Mouse (Mus musculus) adipose tissue, adult 10 weeks (tissue): Measurements from ENCODE around the gene Prtn3. TPM values are rescaled to one million over a fixed set of nuclear protein-coding genes. Genes with fewer than 3 reads are reported as not detected.

ENCODE experiments used
- polyA plus RNA-seq: library from polyadenylated mRNA; stranded (reverse); fragments of 350-450 nt; fragmentation: Illumina TruSeq; extraction: RNeasy Lipid Tissue Mini Kit (QIAGEN cat#74804); gene quantifications from one replicate; pipeline ENCODE4 v1.2.3, GENCODE M21; 2014; ENCODE audit warnings: low read depth, low replicate concordance

The Prtn3 gene
- 14.3 TPM for polyA plus RNA-seq

DNA sequence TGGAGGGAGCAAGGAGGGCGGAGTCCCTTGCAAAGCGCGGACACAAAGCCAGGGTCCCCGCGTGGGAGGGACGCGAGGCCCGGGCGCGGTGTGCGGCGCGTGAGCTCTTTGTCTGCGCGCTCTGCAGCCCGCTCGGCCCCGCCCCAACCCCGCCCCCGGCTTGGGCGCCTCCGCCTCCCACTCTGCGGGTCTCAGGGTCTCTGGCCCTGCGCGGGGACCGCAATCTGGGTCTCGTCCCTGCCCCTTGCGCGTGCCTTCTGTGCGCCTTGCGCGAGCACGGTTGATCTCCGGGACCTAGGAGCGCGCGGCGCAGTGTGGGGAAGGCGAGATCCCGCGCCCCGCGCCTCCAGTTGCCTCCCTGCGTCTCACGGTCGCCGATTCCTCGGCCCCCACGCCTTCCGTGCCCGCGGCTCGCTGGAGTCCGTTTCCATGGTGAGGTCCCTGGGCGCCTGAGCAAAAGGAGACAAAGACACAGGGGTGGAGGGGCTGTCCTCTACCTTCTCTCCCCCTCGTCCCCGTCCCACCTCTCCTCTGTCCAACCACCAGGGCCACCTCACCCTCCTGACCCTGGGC is at the start of gene Prtn3, which contains the start of gene Plppr3:
Prtn3 (plus strand) TSS at position 187 of the 573 bp plus-strand sequence.
Plppr3 (minus strand) TSS at position 345 of the 573 bp plus-strand sequence.

DNA sequence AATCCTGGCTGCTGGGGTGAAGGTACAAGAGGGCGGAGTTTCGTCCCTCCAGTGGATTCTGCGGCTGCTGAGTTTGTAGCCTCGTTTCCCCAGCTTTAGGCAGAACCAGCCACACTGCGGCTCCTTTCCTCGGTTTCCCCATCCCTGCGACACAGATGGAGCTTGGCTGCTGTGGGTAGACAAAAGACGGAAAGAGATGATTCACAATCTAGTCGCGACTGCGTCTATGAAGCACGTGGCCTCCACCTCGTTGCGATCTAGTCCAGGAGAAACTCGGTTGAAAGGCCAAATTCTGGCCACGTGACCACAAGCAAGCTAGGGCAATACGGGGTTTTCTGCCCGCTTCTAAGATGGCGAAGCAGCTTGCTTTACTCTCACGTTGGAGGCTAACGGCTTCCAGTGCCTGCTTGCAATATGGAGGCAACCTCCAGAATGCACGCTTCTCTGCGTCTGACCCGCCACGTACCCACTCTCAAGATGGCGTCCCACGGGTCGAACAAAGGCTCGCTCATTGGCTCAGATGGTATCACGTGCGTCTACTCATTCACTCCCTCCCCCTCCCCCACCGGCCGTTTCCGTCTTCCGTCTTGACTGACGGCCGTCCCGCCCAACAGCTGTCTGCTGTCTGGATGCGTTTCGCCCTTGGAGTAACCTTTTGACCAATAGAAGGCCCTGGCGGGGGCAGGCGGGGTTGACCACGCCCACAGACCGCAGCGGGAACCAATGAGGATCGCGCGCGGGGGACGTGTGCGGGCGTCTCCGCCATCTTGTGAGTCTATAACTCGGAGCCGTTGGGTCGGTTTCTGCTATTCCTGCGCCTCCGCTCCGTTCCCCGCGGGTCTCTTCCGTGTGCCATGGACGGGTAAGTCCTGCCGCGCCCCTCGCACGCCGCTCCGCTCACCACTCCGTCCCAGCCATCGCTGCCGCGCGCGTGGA is 20.1 kb upstream of the Prtn3 start, which contains the start of gene Ptbp1:
Ptbp1 (plus strand) TSS at position 568 of the 936 bp plus-strand sequence.

DNA sequence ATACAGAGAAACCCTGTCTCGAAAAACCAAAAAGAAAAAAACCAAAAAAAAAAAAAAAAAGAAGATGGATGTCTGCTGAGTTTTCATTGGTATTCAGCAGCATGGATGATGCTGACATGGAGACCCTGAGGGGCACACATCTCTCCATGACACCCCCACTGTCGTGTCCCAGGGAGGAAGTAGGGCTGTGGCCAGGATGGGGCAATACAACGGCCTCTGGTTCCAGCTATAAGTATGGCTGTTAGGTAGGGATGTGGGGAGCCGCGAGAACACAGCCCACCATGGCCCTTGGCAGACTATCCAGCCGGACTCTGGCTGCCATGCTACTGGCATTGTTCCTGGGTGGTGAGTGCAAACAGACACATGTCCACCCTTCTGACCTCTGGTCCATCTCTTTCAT is 11.8 kb downstream of the Prtn3 start, which contains the start of gene Elane:
Elane (plus strand) TSS at position 194 of the 400 bp plus-strand sequence.

DNA sequence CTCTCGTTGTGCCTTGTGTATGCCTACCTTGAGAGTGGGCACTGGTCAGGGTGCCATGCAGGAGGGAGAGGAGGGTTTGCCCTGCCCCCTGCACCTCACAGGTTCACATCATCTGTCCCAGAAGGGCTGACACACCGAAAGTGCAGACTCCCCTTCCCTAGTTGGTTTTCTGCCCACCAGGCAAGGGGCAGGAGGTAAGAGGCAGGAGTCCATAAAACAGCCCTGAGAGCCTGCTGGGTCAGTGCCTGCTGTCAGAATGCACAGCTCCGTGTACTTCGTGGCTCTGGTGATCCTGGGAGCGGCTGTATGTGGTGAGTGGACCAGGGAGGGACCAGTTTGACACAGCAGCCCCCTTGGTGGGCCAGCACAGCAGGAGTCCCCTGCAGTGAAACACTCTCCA is 16.4 kb downstream of the Prtn3 start, which contains the start of gene Cfd:
Cfd (plus strand) TSS at position 184 of the 400 bp plus-strand sequence.

DNA sequence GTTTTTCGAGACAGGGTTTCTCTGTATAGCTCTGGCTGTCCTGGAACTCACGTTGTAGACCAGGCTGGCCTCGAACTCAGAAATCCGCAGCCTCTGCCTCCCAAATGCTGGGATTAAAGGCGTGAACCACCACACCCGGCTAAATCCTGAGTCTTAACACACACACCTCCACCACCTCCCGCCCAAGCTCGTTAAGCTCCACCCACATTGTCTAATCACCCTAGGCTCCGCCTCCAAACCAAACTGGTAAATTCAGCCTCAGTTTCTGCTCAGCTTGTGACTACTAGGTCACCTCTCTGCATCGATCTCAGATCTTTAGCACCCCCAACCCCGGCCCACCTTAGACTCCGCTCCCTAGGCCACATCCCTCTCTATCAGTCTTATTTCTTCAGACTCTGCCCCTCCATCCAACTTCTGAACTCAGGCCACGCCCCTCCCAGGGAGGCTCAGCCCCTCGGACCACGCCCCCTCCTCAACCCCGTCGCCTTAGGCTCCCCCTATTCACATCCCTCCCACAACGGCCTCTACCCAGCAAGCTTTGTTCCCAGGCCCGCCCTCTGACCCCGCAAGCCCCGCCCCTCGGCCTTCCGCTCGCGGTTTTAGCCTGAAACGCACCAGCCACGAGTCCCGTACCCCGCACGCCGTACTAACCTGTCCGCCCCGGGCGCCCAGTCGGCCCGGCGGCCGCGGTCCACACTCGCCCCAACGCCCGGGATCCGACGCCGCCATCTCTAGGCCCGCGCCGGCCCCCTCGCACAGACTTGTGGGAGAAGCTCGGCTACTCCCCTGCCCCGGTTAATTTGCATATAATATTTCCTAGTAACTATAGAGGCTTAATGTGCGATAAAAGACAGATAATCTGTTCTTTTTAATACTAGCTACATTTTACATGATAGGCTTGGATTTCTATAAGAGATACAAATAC is 34.2 kb downstream of the Prtn3 start, which contains the start of gene Med16:
Med16 (minus strand) TSS at position 757 of the 925 bp plus-strand sequence.

DNA sequence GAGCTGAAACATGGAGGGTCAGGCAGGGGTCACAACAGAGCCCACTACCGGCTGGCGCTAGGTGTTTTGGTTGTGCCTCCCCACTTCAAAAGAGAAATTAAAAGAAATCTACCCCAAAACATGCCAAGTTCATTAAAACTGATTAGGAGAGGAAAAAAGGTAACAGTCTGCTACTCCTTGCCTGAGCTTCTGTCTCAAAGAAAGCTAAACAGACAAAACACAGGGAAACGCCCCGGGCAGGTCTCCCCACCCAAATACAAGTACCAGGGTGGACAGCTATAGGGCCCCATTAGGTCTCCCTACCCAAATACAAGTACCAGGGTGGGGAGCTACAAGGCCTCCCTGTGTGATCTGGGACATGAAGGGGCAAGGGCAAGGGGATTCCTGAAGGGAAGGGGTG is 36.3 kb downstream of the Prtn3 start, which contains the start of gene Gm26602:
Gm26602 (plus strand) TSS at position 301 of the 400 bp plus-strand sequence.

DNA sequence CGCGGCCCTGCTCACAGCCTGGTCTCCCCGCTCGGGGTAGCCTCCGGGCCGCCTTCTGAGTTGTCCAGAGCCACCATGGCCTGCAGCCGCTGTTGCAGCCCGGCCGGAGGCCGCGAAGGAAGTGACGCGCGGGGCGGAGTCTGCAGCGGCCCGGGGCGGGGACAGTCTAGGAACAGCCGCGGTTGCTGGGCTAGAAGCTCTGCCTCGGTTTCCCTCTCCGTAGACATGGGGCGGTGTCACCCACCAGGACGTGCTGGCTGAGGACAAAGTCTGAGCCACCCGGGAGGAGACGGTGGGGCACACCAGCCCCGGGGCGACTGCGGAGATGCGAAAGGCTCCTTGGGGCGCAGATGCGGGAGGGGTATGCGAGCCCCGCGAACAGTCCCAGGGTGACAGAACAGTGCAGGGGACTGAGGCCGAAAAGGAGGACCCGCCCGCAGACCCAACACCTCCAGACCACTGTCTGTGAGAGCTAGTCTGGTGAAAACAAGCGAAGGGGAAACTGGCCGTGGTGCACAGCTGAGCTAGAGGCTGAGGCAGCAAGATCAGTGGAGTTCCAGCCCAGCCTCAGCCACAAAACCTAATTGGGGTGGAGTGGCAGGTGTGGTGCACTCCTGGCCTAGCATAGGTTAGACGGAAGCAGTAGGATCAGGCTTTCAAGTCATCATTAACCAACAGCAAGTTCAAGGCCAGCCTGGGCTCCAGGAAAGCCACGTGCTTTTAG is 42.7 kb downstream of the Prtn3 start, which contains the start of gene Kiss1r:
Kiss1r (plus strand) TSS at position 164 of the 724 bp plus-strand sequence.

DNA sequence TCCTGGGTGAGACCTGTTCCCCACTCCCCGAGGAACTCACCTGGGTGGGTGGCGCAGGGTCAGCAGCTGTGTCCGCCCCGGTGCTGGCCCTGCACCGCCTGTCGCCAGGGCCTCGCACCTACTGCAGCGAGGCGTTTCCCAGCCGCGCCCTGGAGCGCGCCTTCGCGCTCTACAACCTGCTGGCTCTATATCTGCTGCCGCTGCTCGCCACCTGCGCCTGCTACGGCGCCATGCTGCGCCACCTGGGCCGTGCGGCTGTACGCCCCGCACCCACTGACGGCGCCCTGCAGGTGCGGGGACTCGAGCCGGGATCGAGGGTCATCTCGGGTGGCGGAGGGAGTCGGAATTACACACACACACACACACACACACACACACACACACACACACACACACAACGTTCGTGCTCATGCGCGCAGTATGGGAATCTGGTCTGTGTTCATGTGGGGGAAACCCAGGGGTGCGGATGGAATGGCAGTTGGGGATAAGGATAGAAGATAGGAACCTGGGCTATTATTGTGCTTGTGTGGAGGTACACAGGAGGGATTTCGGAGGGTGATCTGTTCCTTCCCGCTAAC is 46.8 kb downstream of the Prtn3 start, which contains the start of gene R3hdm4:
R3hdm4 (minus strand) TSS at position 251 of the 578 bp plus-strand sequence.

DNA sequence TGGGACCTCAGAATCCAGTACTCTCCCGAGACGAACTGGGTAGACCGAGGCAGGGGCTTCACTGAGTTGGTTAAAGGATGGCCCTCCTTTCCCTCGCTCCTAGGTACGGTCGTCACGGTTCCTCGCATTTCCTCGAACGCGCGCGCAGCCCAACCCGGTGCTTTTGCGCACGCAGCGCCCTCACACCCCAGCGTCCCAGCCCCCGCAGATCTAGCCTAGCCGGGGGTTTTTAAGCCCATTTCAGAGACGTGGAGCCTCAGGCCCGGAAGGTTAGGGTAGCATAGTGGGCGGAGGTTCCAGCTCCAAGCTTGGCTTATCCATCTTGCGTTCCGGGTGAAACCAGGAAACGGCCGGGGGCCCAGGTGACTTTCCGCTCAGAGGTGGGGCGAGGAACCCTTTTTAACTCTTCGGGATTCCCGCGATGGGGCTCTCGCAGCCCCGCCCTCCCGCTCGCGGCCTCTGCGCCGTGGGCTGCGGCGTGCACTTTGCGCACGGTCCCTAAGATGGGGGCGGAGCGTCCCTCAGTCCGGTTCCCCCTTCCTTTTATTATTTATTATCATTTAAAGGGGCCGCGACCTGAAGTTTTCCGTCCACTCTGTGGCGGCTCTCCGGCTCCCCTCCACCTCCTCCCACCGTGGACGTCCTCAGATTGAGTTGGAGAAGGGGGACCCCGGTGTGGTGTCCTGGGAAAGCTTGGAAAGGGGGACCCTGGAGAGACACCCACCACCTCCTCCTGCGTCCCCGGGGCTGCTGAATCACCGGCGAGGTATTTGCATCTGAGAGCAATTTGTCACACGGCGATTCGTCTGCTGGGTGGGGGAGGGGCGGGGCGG is 52.4 kb downstream of the Prtn3 start, which contains the start of gene Arid3a:
Arid3a (plus strand) TSS at position 553 of the 833 bp plus-strand sequence.

Other genes starting within 250 kb of the Prtn3 start
- 4.0 TPM for gene Shc2, start 236.6 kb upstream of the Prtn3 start, polyA plus RNA-seq
- gene Odf3l2, start 228.7 kb upstream of the Prtn3 start, polyA plus RNA-seq = not detected
- not detected for gene Madcam1, start 209.9 kb upstream of the Prtn3 start, polyA plus RNA-seq
- gene Tpgs1, start 205.1 kb upstream of the Prtn3 start, polyA plus RNA-seq = 29.6 TPM
- 64.7 TPM for gene Cdc34, start 192.3 kb upstream of the Prtn3 start, polyA plus RNA-seq
- gene Gzmm, start 185.5 kb upstream of the Prtn3 start, polyA plus RNA-seq = 0.63 TPM
- 523 TPM for gene Bsg, start 170.0 kb upstream of the Prtn3 start, polyA plus RNA-seq
- 0.37 TPM for gene Hcn2, start 157.8 kb upstream of the Prtn3 start, polyA plus RNA-seq
- gene Polrmt, start 127.9 kb upstream of the Prtn3 start, polyA plus RNA-seq = 24.5 TPM
- not detected for gene Fgf22, start 119.4 kb upstream of the Prtn3 start, polyA plus RNA-seq
- gene Rnf126, start 107.5 kb upstream of the Prtn3 start, polyA plus RNA-seq = 37.4 TPM
- 19.8 TPM for gene Fstl3, start 97.2 kb upstream of the Prtn3 start, polyA plus RNA-seq
- not detected for gene Prss57, start 83.5 kb upstream of the Prtn3 start, polyA plus RNA-seq
- 60.4 TPM for gene Palm, start 80.9 kb upstream of the Prtn3 start, polyA plus RNA-seq
- gene Misp, start 53.5 kb upstream of the Prtn3 start, polyA plus RNA-seq = 1.5 TPM
- 149 TPM for gene Ptbp1, start 20.0 kb upstream of the Prtn3 start, polyA plus RNA-seq
- gene Plppr3, start 158 bp downstream of the Prtn3 start, polyA plus RNA-seq = 7.2 TPM
- gene Elane, start 11.8 kb downstream of the Prtn3 start, polyA plus RNA-seq = 0.67 TPM
- gene Cfd, start 16.4 kb downstream of the Prtn3 start, polyA plus RNA-seq = 6,422 TPM
- 25.6 TPM for gene Med16, start 34.4 kb downstream of the Prtn3 start, polyA plus RNA-seq
- gene Gm26602, start 36.4 kb downstream of the Prtn3 start, polyA plus RNA-seq = not detected
- gene Kiss1r, start 42.5 kb downstream of the Prtn3 start, polyA plus RNA-seq = 2.7 TPM
- 81.2 TPM for gene R3hdm4, start 46.7 kb downstream of the Prtn3 start, polyA plus RNA-seq
- gene Arid3a, start 52.6 kb downstream of the Prtn3 start, polyA plus RNA-seq = 4.9 TPM
- 22.5 TPM for gene Wdr18, start 85.7 kb downstream of the Prtn3 start, polyA plus RNA-seq
- gene Grin3b, start 96.2 kb downstream of the Prtn3 start, polyA plus RNA-seq = not detected
- 86.6 TPM for gene Tmem259, start 109.9 kb downstream of the Prtn3 start, polyA plus RNA-seq
- gene Cnn2, start 114.1 kb downstream of the Prtn3 start, polyA plus RNA-seq = 46.6 TPM
- gene Abca7, start 122.0 kb downstream of the Prtn3 start, polyA plus RNA-seq = 3.8 TPM
- gene Arhgap45, start 142.2 kb downstream of the Prtn3 start, polyA plus RNA-seq = 13.2 TPM
- 65.7 TPM for gene Polr2e, start 165.3 kb downstream of the Prtn3 start, polyA plus RNA-seq
- gene Gpx4, start 172.7 kb downstream of the Prtn3 start, polyA plus RNA-seq = 681 TPM
- 17.9 TPM for gene Sbno2, start 231.1 kb downstream of the Prtn3 start, polyA plus RNA-seq
- 82.1 TPM for gene Stk11, start 241.3 kb downstream of the Prtn3 start, polyA plus RNA-seq